Mouse (Mus musculus) intestine, embryonic 14.5 days (tissue): Measurements from ENCODE around the gene Nipbl. TPM values are rescaled to one million over a fixed set of nuclear protein-coding genes. Genes with fewer than 3 reads are reported as not detected.
A peak's percentile ranks its signal among the peaks of the same experiment; 100 is the strongest.

Experiments used
- ATAC-seq: fragments of 200-750 bp; cut with Nextera tagmentation; replicated peaks from 2 replicates; pipeline ENCODE4 v1.8.0; 2017; ENCODE audit warnings: low read depth, moderate number of reproducible peaks, moderate TSS enrichment, moderate library complexity; ENCODE audit not compliant: low FRiP score, low TSS enrichment
- DNase-seq: peaks from one replicate; pipeline ENCODE4 v3.0.0-alpha.2; 2018; ENCODE audit warnings: low spot score
- H3K27ac ChIP-seq: fragments of 300-500 bp; sonication (generic); 2 replicates; pipeline ENCODE4 v1.5.1; 2014; ENCODE audit warnings: low read depth, mild to moderate bottlenecking, control low read depth
- H3K27me3 ChIP-seq: fragments of 300-500 bp; sonication (generic); replicated peaks from 2 replicates; pipeline ENCODE4 v1.6.1; 2014; ENCODE audit warnings: low read length, control low read depth; ENCODE audit not compliant: control insufficient read depth, insufficient read depth
- H3K36me3 ChIP-seq: fragments of 300-500 bp; sonication (generic); 2 replicates; pipeline ENCODE4 v1.6.1; 2014; ENCODE audit warnings: low read length, control low read depth; ENCODE audit not compliant: control insufficient read depth, insufficient read depth
- H3K4me1 ChIP-seq: fragments of 300-500 bp; sonication (generic); replicated peaks from 2 replicates; pipeline ENCODE4 v1.6.1; 2014; ENCODE audit warnings: low read length, control low read depth, mixed read lengths; ENCODE audit not compliant: control insufficient read depth, insufficient read depth
- H3K4me2 ChIP-seq: fragments of 300-500 bp; sonication (generic); 2 replicates; pipeline ENCODE4 v1.6.1; 2014; ENCODE audit warnings: low read length
- H3K4me3 ChIP-seq: fragments of 300-500 bp; sonication (generic); 2 replicates; pipeline ENCODE4 v1.5.1; 2014; ENCODE audit warnings: low read depth, low read length, control low read depth, mixed read lengths
- H3K9ac ChIP-seq: fragments of 300-500 bp; sonication (generic); 2 replicates; pipeline ENCODE4 v1.6.1; 2014; ENCODE audit warnings: mild to moderate bottlenecking, low read length
- H3K9me3 ChIP-seq: fragments of 300-500 bp; sonication (generic); 2 replicates; pipeline ENCODE4 v1.6.1; 2016; ENCODE audit warnings: low read length, control low read depth; ENCODE audit not compliant: control insufficient read depth
- WGBS: fragments of 180-500 bp; shearing (Covaris S2); extraction: QIAGEN DNeasy Blood & Tissue Kit; methylation state at CpG from one replicate; pipeline ENCODE4 v1.1.7; 2014; 5-methylcytosine and 5-hydroxymethylcytosine counted together
- polyA plus RNA-seq: library from polyadenylated mRNA; unstranded; fragments of >200 nt; fragmentation: Nextera tagmentation; extraction: Ambion mirVana; gene quantifications from 2 replicates; pipeline ENCODE4 v1.2.1, GENCODE M21; 2014

Gene Nipbl
- polyA plus RNA-seq, 1 experiment from 2014 or later, result 23.3 TPM

DNA sequence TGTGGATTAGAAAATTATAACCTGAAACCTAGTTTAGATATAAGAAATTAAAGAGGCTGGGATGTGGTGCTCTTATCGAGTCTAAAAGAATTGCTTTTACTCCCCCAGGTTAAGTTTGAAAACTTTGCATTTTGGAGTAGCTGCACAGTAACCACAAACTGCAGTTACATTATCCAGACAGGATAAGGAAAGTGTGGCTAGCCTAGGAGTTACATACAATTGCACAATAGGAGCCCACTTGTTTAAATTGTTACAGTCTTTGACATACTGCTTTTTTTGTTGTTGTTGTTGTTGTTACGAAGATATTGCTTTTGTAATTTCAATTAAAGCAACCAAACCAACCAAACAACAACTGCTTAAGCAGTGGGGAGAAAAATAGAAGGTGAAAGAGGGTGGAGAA is 11.2 kb upstream of the Nipbl start:
- ATAC-seq, result no peak
- H3K27ac ChIP-seq, result no peak overlapping the region
- H3K27me3 ChIP-seq, result no peaks in the 10 kb centered on the region
- H3K9ac ChIP-seq, result no peak overlapping the region
- no peak overlapping the region for H3K4me2 ChIP-seq
- H3K36me3 ChIP-seq, result no peaks in the 10 kb centered on the region
- no peaks in the 10 kb centered on the region for H3K9me3 ChIP-seq
- no peaks in the 10 kb centered on the region for H3K4me1 ChIP-seq
- no peak for DNase-seq
- H3K4me3 ChIP-seq, result no peak overlapping the region
- WGBS, result 91% methylated on average over 2 of the region's 2 CpGs

- Histone ChIP-seq H3K27me3 (no peaks in the 10 kb centered on the region), H3K9me3 (no peaks in the 10 kb centered on the region), H3K27ac (no peak overlapping the region), H3K4me3 (no peak overlapping the region), H3K4me1 (peaks cover 12% of the 10 kb centered on the region), H3K36me3 (no peaks in the 10 kb centered on the region), H3K9ac (no peak overlapping the region), H3K4me2 (no peak overlapping the region)
- DNase-seq, result no peak
- no peak for ATAC-seq
- 42% methylated on average over 3 of the region's 3 CpGs for WGBS
Measured at GRCm38 (mm10) chr15:8451071-8451470, 6.8 kb upstream of the Nipbl start.

- no peak overlapping the region for H3K4me3 ChIP-seq
- peaks cover 12% of the 10 kb centered on the region for H3K4me1 ChIP-seq
- no peak for DNase-seq
- H3K9ac ChIP-seq, result no peak overlapping the region
- no peaks in the 10 kb centered on the region for H3K36me3 ChIP-seq
- H3K9me3 ChIP-seq, result no peaks in the 10 kb centered on the region
- no peaks in the 10 kb centered on the region for H3K27me3 ChIP-seq
- ATAC-seq, result no peak
- no peak overlapping the region for H3K27ac ChIP-seq
- peak overlapping the region; percentile 97 for H3K4me2 ChIP-seq
- whole genome bisulfite sequencing, result 65% methylated on average over 8 of the region's 8 CpGs
Measured at GRCm38 (mm10) chr15:8447193-8447767, 3.0 kb upstream of the Nipbl start.

GRCm38 (mm10) chr15:8446435-8446834 is 2.2 kb upstream of the Nipbl start:
- Histone ChIP-seq H3K4me3 (peak overlapping the region; percentile 83), H3K9ac (peak overlapping the region; percentile 98), H3K27ac (peak overlapping the region; percentile 100; the same call in 1 of the 2 replicates), H3K4me2 (peak overlapping the region; percentile 97), H3K4me1 (peaks cover 14% of the 10 kb centered on the region), H3K9me3 (no peaks in the 10 kb centered on the region), H3K27me3 (no peaks in the 10 kb centered on the region), H3K36me3 (no peaks in the 10 kb centered on the region)
- 6% methylated on average over 6 of the region's 6 CpGs for WGBS
- ATAC-seq, result 0 out of 2 replicates have a peak, but pooled peaks have one; percentile 20
- peak; percentile 63 for DNase-seq

GRCm38 (mm10) chr15:8445951-8446419 is 1.7 kb upstream of the Nipbl start:
- under 1% methylated on average over 19 of the region's 19 CpGs for WGBS

DNA sequence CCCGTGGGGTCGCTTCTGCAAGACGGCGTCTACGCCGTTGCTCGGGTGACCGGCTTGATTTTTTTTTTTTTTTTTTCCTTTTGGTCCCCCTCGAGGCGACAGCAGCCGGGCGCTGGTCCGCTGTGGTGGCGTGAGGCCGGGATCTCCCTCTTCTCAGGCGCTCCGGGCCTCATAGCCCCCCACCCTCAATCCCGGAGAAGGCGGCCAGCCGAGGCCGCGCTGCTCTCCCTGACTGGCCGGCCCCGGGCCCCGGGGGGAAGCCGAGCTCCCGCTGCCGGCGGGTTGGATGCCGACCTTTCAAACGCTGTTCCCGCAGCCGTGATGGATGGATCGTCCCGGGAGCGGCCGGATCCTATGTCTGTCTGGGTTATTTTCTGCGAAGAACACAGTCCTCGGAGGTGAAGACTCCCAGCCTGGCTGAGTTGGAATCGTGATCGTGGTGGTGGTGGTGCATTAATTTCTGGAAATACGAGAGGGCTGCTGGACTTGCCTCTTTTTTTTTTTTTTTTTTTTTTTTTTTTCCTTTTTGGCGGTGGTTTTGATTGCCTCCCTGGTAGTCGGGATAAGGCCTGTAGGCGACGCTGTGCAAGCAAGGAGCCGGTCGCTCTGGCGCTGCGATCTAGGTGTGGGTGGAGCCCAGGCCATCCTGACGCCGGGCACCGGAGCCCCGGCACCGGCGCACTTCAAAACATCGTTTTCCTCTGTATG is 781 bp upstream of the Nipbl start:
- DNase-seq, result peak; percentile 90
- Histone ChIP-seq H3K27me3 (no peaks in the 10 kb centered on the region), H3K36me3 (no peaks in the 10 kb centered on the region), H3K4me2 (peak overlapping the region; percentile 97), H3K27ac (peak overlapping the region; percentile 100), H3K4me1 (peaks cover 15% of the 10 kb centered on the region), H3K9me3 (no peaks in the 10 kb centered on the region), H3K4me3 (peak overlapping the region; percentile 83), H3K9ac (peak overlapping the region; percentile 98)
- WGBS, result under 1% methylated on average over 49 of the region's 57 CpGs
- ATAC-seq, result peak; percentile 65

More at GRCm38 (mm10) chr15:8445951-8446419, 1.7 kb upstream of the Nipbl start:
- Histone ChIP-seq H3K36me3 (no peaks in the 10 kb centered on the region), H3K4me3 (peak overlapping the region; percentile 83), H3K4me1 (peaks cover 15% of the 10 kb centered on the region), H3K27ac (peak overlapping the region; percentile 100), H3K4me2 (peak overlapping the region; percentile 97), H3K9me3 (no peaks in the 10 kb centered on the region), H3K27me3 (no peaks in the 10 kb centered on the region), H3K9ac (peak overlapping the region; percentile 98)
- ATAC-seq (peak; percentile 17; the same call in 1 of the 2 replicates), DNase-seq (peak; percentile 75)

DNA sequence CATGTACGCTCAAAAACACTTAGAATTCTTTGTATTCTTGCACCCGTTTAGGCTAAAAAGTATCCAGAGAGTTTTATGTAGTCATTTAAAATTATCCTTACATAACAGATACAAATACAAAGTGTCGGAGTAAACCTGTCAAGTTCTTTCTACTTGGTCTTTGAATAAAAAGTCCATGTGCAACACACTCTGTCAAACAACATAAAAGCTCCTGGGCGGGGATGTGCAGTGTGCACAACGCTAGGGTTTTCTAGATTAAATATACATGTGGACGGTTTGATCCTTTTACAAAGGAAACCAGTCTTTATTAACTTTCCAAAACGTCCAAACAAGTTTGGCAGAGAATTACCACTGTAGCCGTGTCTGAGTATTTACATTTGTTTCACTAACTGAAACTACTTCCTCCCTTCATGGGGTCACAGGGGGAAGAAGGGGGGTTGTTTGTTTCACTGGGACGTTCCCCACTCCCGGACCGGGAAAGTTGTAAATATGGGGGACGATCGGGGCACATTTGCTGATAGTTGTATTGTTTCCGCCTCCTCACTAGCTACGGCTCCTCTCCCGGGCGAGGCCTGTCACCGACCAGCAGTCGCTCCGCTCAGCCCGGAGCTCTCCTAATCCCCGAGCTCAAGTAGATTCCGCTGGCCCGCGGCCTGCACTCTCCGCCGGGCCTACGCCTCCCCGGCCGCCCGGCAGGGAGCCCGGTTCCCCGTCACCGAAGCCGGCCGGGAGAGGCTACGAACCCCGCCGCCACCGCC is 916 bp downstream of the Nipbl start:
- peak overlapping the region; percentile 97 for H3K4me2 ChIP-seq
- peaks cover 15% of the 10 kb centered on the region for H3K4me1 ChIP-seq
- no peaks in the 10 kb centered on the region for H3K9me3 ChIP-seq
- under 1% methylated on average over 40 of the region's 40 CpGs for WGBS
- H3K36me3 ChIP-seq, result no peaks in the 10 kb centered on the region
- peak overlapping the region; percentile 83 for H3K4me3 ChIP-seq
- peak overlapping the region; percentile 98 for H3K9ac ChIP-seq
- no peaks in the 10 kb centered on the region for H3K27me3 ChIP-seq
- peak overlapping the region; percentile 100 for H3K27ac ChIP-seq
- ATAC-seq (peak; percentile 34), DNase-seq (peak; percentile 88)

DNA sequence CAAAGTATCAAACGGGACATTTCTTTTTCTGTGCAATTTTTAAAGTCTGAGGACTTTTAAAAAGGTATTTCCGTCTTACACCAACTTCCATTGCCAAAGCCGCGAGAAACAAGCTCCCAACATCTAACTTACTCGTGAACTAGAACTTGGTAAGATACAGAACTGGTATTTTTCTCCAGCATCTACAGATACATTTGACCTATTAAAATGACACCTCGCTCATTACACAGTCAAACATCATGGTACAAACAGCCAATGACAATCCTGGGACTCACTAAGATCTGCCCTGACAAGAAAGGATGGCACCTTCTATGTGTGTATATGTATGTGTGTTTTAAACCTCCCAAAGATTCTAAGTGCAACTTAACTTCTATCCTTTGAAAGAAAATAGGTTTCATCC is 1.5 kb downstream of the Nipbl start:
- Histone ChIP-seq H3K36me3 (no peaks in the 10 kb centered on the region), H3K9ac (peak overlapping the region; percentile 98), H3K27me3 (no peaks in the 10 kb centered on the region), H3K4me1 (peaks cover 15% of the 10 kb centered on the region), H3K27ac (peak overlapping the region; percentile 100; the same call in 1 of the 2 replicates), H3K9me3 (no peaks in the 10 kb centered on the region), H3K4me2 (peak overlapping the region; percentile 97), H3K4me3 (peak overlapping the region; percentile 83)
- ATAC-seq (no peak), DNase-seq (no peak)
- 2% methylated on average over 6 of the region's 6 CpGs for WGBS
